9 mouse cellular contexts compared by ENCODE assay signal in the genomic region with DNA sequence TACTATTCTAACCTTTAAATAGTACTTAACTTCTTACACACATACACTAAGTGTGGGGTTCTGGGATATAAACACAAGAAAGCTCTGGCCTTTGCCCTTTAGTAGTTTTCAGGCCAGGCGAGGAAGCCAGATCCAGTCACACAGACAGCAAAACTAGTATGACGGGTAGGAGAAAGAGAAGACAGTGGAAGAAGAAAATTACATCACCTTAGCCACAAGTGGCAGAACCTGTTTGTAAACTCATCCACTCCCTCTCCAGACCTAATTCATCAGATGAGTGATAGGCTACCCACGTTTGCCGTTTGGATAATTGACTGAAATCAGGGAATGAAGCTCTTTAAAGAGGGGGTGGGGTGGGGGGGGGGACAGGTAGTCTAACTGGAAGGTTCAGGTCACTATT. TPM values are rescaled to one million over a fixed set of nuclear protein-coding genes. Genes with fewer than 3 reads are reported as not detected.
DNase-seq lines count a peak whose midpoint lies in the region; ATAC-seq and TF ChIP-seq lines count a peak whose summit lies in the region.
"Had no signal": no experiment of that assay in that cellular context is flagged by ENCODE, and none has a peak within 500 bp of the region (broad histone marks: within the 10 kb centered on the region; RNA-seq: fewer than 3 reads in every experiment).

No protein-coding gene starts in this region.

- H3K9me3 ChIP-seq in forebrain, postnatal 0 days (ENCODE audit: low read length): no peaks in the 10 kb centered on the region
- H3K9me3 ChIP-seq in liver, embryonic 15.5 days (replicated peaks): no peaks in the 10 kb centered on the region

- no peak overlapping the region for H3K27ac ChIP-seq in gastrocnemius, adult 2 months
- H3K27ac ChIP-seq in forebrain, postnatal 0 days (ENCODE audit: low read depth, low read length): no peak overlapping the region
- H3K27ac ChIP-seq in liver, embryonic 15.5 days (replicated peaks): peak overlapping the region; percentile 96

- H3K4me1 ChIP-seq in forebrain, postnatal 0 days (ENCODE audit: insufficient read depth): 0 out of 2 replicates have a peak, but pooled peaks cover 6% of the 10 kb centered on the region
- peaks cover 33% of the 10 kb centered on the region for H3K4me1 ChIP-seq in liver, embryonic 15.5 days (replicated peaks)

- intact Hi-C loops in gastrocnemius, adult 2 months (cut with DNase I): loop anchor here (2.0 kb wide), 1 partner anchor 17 kb away; no protein-coding TSS in a partner anchor
- intact Hi-C loops in left cerebral cortex, postnatal 4 days (cut with DNase I): loop anchor here (2.0 kb wide), 1 partner anchor 61 kb away; no protein-coding TSS in a partner anchor

- H3K36me3 ChIP-seq in forebrain, postnatal 0 days (ENCODE audit: insufficient read depth): no peaks in the 10 kb centered on the region
- peaks cover 37% of the 10 kb centered on the region for H3K36me3 ChIP-seq in liver, embryonic 15.5 days (replicated peaks)

- H3K4me3 ChIP-seq in gastrocnemius, adult 2 months: peak overlapping the region; percentile 99
- H3K4me3 ChIP-seq in forebrain, postnatal 0 days (ENCODE audit: low read depth, low read length): peak overlapping the region; percentile 64; the same call in 1 of the 2 replicates
- H3K4me3 ChIP-seq in liver, embryonic 15.5 days (replicated peaks): peak overlapping the region; percentile 80

- no peaks in the 10 kb centered on the region for H3K27me3 ChIP-seq in forebrain, postnatal 0 days (ENCODE audit: insufficient read depth, low read length)
- no peaks in the 10 kb centered on the region for H3K27me3 ChIP-seq in liver, embryonic 15.5 days

- no peak for TF ChIP-seq CTCF in gastrocnemius, adult 2 months (IDR thresholded peaks at IDR 0.05)
- TF ChIP-seq CTCF in forebrain, postnatal 0 days (IDR thresholded peaks at IDR 0.05; ENCODE audit: low read depth): no peak

- H3K9ac ChIP-seq in forebrain, postnatal 0 days: peak overlapping the region; percentile 71; the same call in 1 of the 2 replicates
- H3K9ac ChIP-seq in liver, embryonic 15.5 days: peak overlapping the region; percentile 20

- H3K4me2 ChIP-seq in forebrain, postnatal 0 days (ENCODE audit: low read depth): peak overlapping the region; percentile 67
- peak overlapping the region; percentile 76 for H3K4me2 ChIP-seq in liver, embryonic 15.5 days

- 26% methylated on average over 4 of the region's 4 CpGs for WGBS in forebrain, postnatal 0 days
- 8% methylated on average over 4 of the region's 4 CpGs for WGBS in liver, embryonic 15.5 days (ENCODE audit: insufficient replicate concordance)

- ATAC-seq in forebrain, postnatal 0 days: no peak
- ATAC-seq in liver, embryonic 15.5 days (ENCODE audit: insufficient read depth): no peak

- DNase-seq in gastrocnemius, adult 2 months: no peak
- no peak for DNase-seq in gastrocnemius, adult 8-10 months (ENCODE audit: low spot score in 2 of 2)
- peak; percentile 21 for DNase-seq in CD4-positive helper T cell, adult 2 months (ENCODE audit: low read depth, low spot score)
- DNase-seq in forebrain, postnatal 0 days: no peak
- no peak for DNase-seq in left cerebral cortex, postnatal 4 days
- no peak for DNase-seq in spleen, postnatal 36 days (ENCODE audit: low spot score in 2 of 2)
- DNase-seq in MN1 (ENCODE audit: low spot score): no peak
- DNase-seq: cerebellum, postnatal 10 days had no signal

RNA-seq across cellular contexts. Expression of gene Pfkm, which starts 0.5 kb away (rescaled TPM):
- 1,000 to 10,000 TPM; 2,669 to 2,908 TPM for total RNA-seq in gastrocnemius, adult 2 months (2021)
- 1,000 to 10,000 TPM; 2,927 to 3,255 (median 3,175) TPM for total RNA-seq in gastrocnemius, adult 8-10 months (2022)
- total RNA-seq in forebrain, postnatal 0 days (2014; rRNA removed): 90.1 and 91.9 TPM in 2 replicates
- polyA plus RNA-seq in forebrain, postnatal 0 days (2015; fragmentation: Nextera tagmentation; extraction: Ambion mirVana): 76.4 and 86.3 TPM in 2 replicates
- polyA plus RNA-seq in liver, embryonic 15.5 days (2015; fragmentation: Nextera tagmentation; extraction: Ambion mirVana): 22.2 and 24.3 TPM in 2 replicates
- 100 to 1,000 TPM; 156 to 177 TPM for total RNA-seq in left cerebral cortex, postnatal 4 days (2021)

RNA-seq across cellular contexts. Expression of gene Senp1, which starts 1.7 kb away (rescaled TPM):
- 1 to 10 TPM; 7.4 to 8.5 TPM for total RNA-seq in gastrocnemius, adult 2 months (2021)
- 1 to 10 TPM; 7.2 to 10.0 (median 8.5) TPM for total RNA-seq in gastrocnemius, adult 8-10 months (2022)
- 13.6 and 19.8 TPM in 2 replicates for total RNA-seq in forebrain, postnatal 0 days (2014; rRNA removed)
- 8.5 and 12.2 TPM in 2 replicates for polyA plus RNA-seq in forebrain, postnatal 0 days (2015; fragmentation: Nextera tagmentation; extraction: Ambion mirVana)
- 13.7 and 14.8 TPM in 2 replicates for polyA plus RNA-seq in liver, embryonic 15.5 days (2015; fragmentation: Nextera tagmentation; extraction: Ambion mirVana)
- total RNA-seq in left cerebral cortex, postnatal 4 days (2021): 10 to 100 TPM; 20.2 to 20.6 TPM

Comparison
In these comparisons a context has a peak if more than half of its experiments do, and no peak if none do; other contexts are left out.
1. RNA of gene Pfkm, which starts 0.5 kb away (total RNA-seq): 2,927 to 3,255 TPM in gastrocnemius, adult 8-10 months and 2,669 to 2,908 TPM in gastrocnemius, adult 2 months; 156 to 177 TPM in left cerebral cortex, postnatal 4 days and 90.1 to 91.9 TPM in forebrain, postnatal 0 days; every median in the first group is over 10 times any median in the second.
2. Peak in every context shown above with its lines, with median percentiles within 50 percentile points of each other: H3K4me3 ChIP-seq.